Mouse (Mus musculus) E14TG2a.4 (cell line): ENCODE measurements around the gene Hap1.

Source experiments
- CTCF ChIP-seq: conservative IDR thresholded peaks from 2 replicates; pipeline ENCODE4 v1.5.1; 2014; ENCODE audit warnings: low read length
- NANOG ChIP-seq: IDR thresholded peaks from 2 replicates; pipeline ENCODE4 v1.6.1; 2014; ENCODE audit warnings: borderline replicate concordance, low read length, mixed read lengths
- POU5F1 ChIP-seq: IDR thresholded peaks from 2 replicates; pipeline ENCODE4 v1.6.1; 2014; ENCODE audit warnings: low read length, borderline replicate concordance

DNA sequence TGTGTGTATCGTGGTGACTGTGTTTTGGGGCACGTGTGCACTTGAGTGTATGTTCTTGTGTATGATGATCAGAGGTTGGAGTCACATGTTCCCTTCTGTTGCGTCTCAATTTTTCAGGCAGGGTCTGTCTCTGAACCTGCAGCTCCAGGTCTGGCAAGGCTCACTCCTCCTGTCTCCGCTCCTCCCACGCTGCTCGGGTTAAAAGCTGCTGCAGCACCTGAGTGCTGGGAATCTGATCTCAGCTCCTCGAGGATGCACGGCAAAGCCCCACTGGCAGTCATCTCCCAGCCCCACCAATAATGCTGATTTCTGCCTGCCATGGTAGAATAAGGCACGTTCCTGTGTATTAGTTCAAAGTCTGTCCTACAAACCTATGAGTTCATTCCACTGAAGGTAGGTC, 19.2 kb upstream of the Hap1 start:
- TF ChIP-seq CTCF, result no peak
- TF ChIP-seq POU5F1, result no peak
- TF ChIP-seq NANOG, result no peak
